Mouse (Mus musculus) frontal cortex, postnatal 25 days (tissue): Measurements from ENCODE around the gene Ciart.
"Not testable (repeated sequence)": the region's sequence is repeated elsewhere in the genome, so short reads cannot be mapped to it uniquely, and the experiment has no call there.

Experiments
- DNase-seq, 2 experiments: peaks; one replicate each; pipeline ENCODE4 v3.0.0; 2022; ENCODE audit warnings: low spot score in 2 of 2

Ciart gene

DNA sequence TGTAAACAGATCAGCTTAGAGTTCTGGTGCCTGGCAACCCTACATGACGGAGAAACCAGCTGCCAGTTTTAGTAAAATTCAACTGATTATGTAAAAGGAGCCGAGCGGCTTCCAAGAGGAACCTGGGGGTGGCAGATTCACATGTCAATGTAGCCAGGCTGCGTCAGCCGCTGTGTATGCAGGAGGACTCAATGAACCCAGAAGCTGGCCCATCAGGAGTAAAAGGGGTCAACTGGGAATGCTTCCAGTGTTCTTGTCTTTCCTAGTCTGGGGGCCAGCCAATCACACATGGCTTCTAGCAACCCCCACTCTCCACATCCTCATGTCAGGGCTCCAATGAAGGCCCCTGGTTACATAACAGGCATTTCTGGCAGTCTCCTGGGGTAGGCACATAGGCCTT, 17.0 kb downstream of the Ciart start:
- DNase-seq = peak; percentile 38 to 52

DNA sequence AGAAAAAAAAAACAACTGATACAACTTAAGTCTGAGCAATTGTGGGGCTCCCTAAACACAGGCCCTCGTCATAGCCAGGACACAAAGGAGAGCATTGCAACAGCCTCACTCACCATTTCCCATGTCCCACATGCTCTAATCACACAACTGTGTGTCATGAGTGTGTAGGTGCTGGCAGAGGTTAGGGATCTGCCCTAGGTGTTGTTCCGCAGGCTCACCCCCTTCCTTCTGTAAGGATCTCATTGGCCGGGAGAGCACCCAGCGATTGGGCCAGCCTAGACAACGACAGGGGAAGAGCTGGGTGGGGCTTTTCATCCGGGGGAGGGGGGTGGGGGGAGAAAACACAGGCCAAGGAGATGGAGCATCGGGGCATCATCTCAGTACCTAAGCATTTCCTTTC, 18.5 kb downstream of the Ciart start:
- DNase-seq = no peak

DNA sequence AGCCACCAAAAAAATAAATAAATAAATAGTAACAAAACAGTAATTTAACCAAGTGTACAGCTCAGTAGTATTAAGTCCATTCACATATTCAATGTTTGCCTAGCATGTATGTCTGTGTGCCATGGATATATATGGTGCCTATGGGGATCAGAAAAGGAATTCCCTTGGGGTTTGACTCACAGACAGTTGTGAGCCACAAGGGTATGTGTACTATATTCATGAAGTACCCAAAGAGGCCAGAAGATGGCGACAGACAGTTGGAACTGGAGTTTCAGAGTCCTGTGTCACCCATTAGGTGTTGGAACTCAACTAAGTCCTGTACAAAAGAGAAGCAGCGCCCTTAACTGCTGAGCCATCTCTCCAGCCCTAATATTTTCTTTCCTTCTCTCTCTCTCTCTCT, 20.3 kb downstream of the Ciart start:
- no peak for DNase-seq

DNA sequence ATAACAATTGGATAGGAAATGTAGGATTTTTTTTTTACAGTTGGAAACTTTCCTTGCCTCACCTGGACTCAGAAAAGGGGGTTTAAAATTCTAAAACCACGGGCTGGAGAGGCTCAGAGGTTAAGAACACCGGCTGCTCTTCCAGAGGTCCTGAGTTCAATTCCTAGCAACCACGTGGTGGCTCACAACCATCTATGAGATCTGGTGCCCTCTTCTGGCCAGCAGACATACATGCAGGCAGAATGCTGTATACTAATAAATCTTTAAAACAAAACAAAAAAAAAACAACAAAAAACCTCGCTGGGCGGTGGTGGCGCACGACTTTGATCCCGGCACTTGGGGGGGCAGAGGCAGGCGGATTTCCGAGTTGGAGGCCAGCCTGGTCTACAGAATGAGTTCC, 20.8 kb downstream of the Ciart start:
- no peak for DNase-seq

DNA sequence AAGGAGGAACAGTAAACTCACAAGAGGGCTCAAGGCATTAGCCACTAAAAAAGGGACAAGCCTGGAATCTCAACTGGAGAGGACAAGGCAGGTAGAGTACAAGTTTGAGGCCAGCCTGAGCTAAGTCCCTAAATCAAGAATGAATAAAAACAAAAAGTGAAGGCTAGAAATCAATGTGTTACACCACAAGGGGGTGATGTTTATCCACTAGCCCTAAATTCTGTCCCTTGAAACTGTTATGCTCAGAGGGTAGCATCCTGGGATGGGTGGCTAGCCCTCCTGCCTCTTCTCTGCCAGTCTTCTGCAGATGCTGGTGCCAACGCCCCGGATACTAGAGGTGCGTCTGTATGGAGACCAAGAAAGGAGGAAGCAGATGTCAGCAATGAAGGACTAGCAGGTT, 21.7 kb downstream of the Ciart start:
- no peak for DNase-seq

GRCm38 (mm10) chr3:95858278-95858677, 23.8 kb downstream of the Ciart start:
- DNase-seq = not testable (repeated sequence)

GRCm38 (mm10) chr3:95857050-95857449, 25.0 kb downstream of the Ciart start:
- DNase-seq = not testable (repeated sequence)

GRCm38 (mm10) chr3:95856115-95856514, 25.9 kb downstream of the Ciart start:
- DNase-seq = no peak

GRCm38 (mm10) chr3:95855502-95856089, 26.5 kb downstream of the Ciart start, which contains the start of gene Prpf3:
Prpf3 (minus strand) TSS chr3:95855885.
- DNase-seq = peak; percentile 86 to 92

DNA sequence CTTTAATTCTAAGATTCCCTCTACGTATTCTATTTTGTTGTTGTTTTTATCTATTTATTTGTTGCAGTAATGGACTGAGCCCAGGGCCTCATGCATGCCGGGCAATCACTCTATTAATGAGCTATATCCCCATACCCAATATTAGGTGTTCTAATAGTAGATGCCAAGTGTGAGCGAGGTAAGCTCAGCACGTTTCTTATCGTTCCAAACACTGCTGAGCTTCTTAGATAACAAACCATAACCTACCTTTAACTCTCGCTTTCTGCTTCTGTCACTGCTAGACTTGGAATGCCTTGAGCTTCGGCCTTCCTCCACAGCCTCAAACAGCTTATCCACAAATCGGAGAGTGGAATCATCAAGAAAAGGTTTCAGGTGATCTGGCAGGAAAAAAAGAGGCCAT, 30.7 kb downstream of the Ciart start:
- DNase-seq = no peak

DNA sequence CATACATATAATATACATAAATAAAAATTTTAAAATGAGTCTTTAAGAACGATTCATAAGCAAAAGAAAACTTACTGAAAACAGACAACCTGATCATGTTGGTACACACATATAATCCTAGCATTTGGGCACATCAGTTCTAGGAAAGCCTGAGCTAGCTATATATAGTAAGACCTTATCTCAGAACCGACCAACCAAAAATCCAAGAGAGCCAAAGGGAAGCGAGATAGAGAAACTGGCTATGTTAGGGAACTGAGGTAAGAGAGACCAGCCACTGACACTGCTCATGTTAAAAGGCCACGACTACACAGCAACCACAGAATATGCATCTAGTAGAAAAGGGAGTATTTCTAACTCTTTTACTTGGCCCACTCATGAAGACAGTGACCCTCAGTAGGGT, 31.4 kb downstream of the Ciart start:
- DNase-seq = no peak

- no peak for DNase-seq
Observed at GRCm38 (mm10) chr3:95842503-95843214, 39.4 kb downstream of the Ciart start.

GRCm38 (mm10) chr3:95839250-95839649, 42.8 kb downstream of the Ciart start:
- no peak for DNase-seq

- no peak for DNase-seq
Observed at GRCm38 (mm10) chr3:95829053-95829452, 53.0 kb downstream of the Ciart start.
